Mouse (Mus musculus) CD8-positive naive resting alpha-beta T cell, adult 2 months (primary cell): ENCODE data around the gene Ctr9.

Source experiments
- DNase-seq, 2 experiments: peaks; one replicate each; pipeline ENCODE4 v3.0.0; 2022; ENCODE audit warnings: low read depth in 2 of 2, low spot score in 2 of 2

Gene Ctr9

DNA sequence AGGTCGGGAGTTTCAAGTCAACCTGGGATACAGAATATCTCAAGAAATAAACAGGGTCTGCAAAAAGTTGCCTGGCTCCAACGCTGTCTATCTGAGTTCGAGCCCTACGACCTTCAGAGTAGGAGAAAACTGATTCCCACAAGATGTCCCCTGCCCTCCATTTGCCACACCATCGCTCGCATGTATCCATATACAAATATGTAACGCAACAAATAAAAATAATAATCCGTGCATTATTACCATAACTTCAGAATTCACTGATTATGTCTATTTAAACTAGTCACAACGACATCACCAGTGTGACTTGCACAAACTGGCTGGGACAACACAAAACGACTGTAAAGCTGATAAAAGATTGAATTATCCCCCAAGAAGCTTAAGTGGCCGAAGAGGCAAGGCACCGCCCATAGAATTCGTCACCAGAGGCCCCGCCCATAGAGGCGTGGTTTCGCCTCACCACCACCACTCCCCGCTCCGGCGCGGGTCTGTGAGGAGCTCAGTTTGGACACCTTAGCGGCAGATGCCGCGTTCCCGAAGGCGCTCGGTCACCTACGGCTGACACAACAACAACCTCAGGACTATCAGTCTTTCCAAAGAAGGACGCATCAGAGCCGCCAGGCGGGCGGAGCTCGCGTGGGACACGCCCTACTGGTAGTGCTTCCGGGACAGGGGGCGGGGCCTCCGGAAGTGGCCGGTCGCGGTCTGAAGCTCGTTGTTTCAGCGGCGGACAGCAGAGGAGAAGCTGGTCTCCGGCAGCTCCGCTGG is at the start of gene Ctr9:
Gene Ctr9 (plus strand): TSS at position 671 of the 765 bp plus-strand sequence.
- peak; percentile 86 to 89 for DNase-seq

DNA sequence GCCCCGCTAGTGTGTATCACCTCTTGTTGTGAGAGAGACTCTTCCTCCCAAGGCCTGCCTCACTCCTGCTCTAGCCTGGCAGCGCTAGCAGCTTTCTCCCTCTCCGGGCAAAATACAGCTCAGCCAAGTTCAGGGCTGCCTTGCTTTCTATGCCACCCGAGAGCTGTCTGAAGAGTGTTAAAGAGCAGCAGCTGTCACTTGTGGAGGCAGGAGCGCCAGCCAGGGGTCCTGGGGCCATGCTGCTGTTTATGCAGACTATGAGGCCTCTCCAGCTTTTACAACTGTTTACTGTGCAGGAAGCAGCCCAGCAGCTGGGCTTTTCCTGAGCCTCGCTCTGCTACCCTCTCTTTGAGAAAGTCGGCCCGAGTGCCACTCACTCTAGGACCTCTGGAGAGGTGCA is 47.7 kb upstream of the Ctr9 start:
- no peak for DNase-seq

DNA sequence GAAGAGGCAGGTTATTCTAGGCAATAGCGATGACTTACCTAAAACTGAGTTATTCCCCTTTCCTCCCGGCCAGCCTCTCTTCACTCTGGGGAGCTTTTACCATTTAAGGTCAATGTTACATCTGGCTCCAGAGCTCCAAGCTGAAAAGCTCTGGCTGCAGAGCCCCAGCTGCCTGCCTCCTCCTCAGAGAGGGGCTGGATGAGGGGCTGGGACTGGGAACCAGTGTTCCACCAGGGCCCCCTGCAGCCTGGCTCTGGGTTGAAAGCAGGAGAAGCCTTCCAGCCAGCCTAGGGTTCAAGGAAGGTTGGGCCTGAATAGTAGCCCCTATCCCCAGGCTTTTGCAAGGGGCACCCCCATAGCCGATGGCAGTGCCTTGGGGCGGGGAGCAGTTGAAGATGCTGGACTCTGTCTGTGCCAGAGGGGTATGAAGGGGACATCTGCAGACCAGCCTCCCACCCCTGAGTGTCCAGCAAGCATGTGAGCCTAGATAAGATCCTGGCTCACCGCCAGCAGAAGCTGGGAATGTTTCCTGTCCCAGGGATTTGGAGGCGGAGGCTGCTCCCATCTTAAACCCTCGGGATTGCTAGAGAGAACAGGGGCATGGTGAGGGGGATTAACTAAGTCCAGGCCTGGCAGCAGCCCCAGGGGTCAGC is 46.6 kb upstream of the Ctr9 start, which contains the start of gene Mrvi1:
Gene Mrvi1 (minus strand): TSS at position 409 of the 653 bp plus-strand sequence.
- DNase-seq, result no peak

GRCm38 (mm10) chr7:110982764-110983163 is 46.0 kb upstream of the Ctr9 start:
- DNase-seq, result peak; percentile 30 to 40

DNA sequence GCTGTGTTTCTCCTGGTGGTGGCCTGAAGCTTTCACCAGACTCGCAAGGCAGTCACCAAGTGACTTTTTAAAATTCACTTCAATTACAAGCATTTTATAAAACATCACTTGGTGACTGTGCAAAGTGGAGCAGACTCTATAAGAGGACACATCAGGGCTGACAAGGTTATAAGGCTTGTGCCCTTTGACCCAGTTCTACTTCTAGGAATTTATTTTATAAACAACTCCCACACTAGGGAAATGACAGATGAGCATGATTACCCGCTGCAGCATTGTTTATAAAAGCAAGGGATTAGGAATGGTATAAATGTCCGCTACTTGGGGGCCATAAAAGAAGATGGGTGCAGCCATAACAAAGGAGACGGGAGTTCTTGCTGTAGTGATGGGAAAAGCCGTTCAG is 45.1 kb upstream of the Ctr9 start:
- no peak for DNase-seq

- DNase-seq, result no peak
These were observed 43.0 kb upstream of the Ctr9 start for GRCm38 (mm10) chr7:110985581-110986265.

DNA sequence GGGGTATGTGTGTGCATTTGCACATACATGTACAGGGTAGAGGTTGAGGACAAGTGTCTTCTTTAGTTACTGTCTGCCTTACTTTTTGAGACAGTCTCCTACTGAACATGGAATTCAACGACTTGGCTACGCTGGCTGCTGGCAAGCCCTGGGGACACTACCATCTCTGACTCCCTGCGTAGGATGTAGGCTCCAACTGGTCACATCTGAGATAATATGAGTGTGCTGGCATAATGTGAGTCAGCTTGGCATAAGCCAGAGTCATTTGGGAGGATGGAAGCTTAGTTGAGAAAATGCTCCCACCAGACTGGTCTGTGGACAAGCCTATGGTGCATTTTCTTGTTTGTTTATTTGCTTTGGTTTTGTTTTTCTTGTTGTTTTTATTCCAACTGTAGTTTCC is 40.7 kb upstream of the Ctr9 start:
- DNase-seq, result no peak

DNA sequence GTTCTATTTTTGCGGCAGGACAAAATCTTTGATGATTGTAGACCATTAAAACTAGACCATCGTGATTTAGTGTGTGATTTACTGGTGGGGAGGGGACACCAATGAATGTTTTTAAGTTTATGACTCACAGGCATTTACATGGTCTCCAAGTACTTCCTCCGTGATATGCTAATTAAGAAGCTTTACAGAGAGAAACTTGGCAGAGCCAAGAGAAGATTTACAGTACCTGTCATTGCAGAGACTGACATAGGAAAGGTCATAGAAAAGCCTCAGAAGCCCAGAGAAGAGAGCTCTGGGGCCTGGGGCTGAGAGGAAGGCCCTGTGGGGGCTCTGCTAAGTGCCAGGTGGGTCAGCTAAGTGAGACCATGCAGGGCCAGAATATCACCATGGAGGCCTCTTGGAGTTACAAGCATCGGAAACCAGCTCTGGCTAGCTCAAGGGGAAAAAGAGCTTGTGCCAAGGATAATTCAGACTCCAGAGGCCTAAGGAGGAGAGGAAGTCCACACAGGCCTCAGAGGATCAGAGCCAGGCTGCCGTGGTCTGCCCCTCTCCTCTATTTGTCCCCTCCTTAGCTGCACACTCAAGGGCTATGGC is 39.4 kb upstream of the Ctr9 start:
- DNase-seq, result no peak

DNA sequence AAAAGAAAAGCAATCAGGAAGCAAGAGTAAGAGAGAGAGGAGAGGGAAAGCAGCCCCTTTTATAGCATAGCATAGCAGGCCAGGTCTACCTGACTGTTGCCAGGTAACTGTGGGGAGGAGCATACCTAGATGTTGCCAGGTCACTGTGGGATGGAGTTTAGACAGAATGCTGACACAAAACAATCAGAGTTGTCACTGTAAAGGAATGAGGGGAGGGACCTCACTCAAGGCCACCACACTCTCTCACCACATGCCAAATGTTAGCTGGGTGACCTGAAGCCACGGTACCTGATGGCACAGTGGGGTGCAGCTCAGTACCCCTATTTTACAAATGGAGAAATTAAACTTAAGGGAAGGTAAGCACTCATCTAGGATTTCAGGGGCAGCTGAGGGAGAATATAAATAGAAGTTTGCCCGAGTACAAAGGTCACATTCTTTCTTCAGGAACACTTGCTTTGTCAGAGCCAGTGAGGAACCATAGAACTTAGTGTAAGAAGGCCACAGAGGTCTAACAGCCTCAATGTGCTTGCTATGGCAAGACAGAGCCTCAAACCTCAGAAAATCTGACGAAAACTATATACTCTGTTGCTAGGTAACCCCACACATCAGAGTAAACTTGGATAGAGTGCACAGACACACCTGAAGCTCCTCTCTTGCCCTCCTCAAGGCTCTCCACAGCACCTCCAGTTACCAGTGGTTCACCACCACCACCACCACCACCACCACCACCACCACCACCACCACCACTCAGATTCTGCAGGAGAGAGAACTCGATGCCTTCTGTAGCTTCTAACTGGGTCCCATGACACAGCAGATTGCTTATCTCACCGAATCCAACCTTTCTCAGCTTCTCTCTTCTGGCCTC is 38.2 kb upstream of the Ctr9 start:
- DNase-seq, result no peak

GRCm38 (mm10) chr7:110991221-110991494 is 37.6 kb upstream of the Ctr9 start:
- DNase-seq, result no peak

- DNase-seq, result no peak
These were observed 29.6 kb upstream of the Ctr9 start for GRCm38 (mm10) chr7:110998887-110999827.

- no peak for DNase-seq
These were observed 24.5 kb upstream of the Ctr9 start for GRCm38 (mm10) chr7:111004136-111004840.

- no peak for DNase-seq
These were observed 14.6 kb upstream of the Ctr9 start for GRCm38 (mm10) chr7:111014039-111014605.

- DNase-seq, result peak; percentile 89 to 92
These were observed 13.9 kb upstream of the Ctr9 start for GRCm38 (mm10) chr7:111014893-111015292.

GRCm38 (mm10) chr7:111015731-111016130 is 13.0 kb upstream of the Ctr9 start:
- DNase-seq, result no peak

GRCm38 (mm10) chr7:111016921-111017320 is 11.8 kb upstream of the Ctr9 start:
- no peak for DNase-seq

- no peak for DNase-seq
These were observed 7.9 kb upstream of the Ctr9 start for GRCm38 (mm10) chr7:111020814-111021213.

DNA sequence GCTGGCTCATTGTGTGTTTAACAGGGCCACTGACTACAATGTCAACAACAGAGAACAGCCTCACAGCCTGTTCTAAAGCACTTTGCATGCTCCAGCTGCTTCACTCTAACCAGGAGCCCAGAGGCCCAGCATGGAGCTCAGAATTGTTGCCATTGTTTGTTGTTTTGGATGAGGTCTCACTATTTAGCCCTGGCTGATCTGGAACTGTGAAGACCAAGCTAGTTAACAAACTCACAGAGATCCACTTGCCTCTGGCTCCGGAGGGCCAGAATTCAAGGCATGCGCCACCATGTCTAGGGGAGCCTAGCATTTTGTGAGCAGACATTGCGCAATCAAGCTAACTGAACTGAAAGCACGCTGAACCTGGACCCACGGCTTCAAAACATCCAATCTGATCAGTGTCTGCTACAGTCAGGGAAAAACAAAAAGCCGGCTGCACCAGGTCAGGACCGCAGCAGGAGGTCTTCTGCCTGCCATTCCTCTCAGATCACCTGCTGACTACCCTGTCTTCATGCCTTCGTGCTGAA is 4.6 kb upstream of the Ctr9 start:
- no peak for DNase-seq

DNA sequence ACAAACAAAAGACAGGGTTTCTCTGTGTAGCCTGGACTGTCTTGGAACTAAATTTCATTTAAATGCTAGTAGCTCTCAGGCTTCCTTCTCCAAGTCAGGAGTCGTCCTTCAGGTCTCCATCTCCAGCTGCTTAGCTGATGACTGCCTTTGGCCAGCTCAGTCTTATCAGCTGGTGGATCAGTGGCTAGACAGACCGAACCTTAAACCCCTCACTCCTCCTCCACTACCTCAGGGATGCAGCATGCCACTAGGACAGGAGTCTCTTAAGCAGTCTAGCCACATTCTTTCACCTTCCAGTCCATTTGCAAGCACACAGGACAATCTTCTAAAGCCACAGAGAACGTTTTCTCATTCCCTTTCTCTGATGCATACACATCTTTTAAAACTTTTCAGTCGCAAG is 3.8 kb upstream of the Ctr9 start:
- DNase-seq, result no peak
